Mouse (Mus musculus) 416B (cell line): ENCODE results near the gene Tmem104.

Experiments
- DNase-seq: peaks from one replicate; pipeline ENCODE4 v3.0.0; 2011; ENCODE audit warnings: low read depth

Gene Tmem104

DNA sequence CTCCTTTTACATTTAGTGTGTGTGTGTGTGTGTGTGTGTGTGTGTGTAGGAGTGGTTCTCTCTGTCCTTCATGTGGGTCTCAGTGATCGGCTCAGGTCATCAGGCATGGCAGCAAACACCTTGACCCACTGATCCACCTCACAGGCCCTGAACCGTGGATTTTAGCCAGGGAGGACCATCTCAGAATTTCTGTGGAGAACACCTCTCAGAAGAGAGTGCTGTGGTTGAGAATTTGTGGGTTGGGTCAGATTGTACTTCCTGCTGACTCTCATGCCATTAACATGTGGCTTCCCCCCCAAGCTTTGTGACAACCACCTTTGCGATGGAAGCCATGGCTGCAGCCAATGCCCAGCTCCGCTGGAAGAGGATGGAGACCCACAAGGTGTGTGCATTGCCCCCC lies 13.2 kb downstream of the Tmem104 start:
- DNase-seq: no peak

DNA sequence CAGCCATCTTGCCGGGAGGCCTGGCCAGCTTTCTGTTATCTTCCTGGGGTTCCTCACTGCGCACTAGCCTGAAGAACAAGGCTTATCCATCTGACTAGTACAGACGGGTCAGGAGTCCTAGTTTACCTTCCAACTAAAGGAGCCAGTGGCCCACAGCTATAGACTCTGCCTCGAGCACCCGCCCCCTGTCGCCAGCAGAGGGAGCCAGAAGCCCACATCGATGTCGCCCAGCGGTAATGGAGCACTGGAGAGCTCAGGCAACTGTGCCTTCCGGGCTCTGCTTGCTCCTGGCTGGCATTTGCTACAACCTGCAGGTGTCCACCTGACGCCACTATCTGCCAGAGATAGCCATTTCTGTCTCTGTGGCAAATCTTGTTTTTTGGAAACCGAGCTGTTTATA lies 15.0 kb downstream of the Tmem104 start:
- peak; percentile 66 for DNase-seq

DNA sequence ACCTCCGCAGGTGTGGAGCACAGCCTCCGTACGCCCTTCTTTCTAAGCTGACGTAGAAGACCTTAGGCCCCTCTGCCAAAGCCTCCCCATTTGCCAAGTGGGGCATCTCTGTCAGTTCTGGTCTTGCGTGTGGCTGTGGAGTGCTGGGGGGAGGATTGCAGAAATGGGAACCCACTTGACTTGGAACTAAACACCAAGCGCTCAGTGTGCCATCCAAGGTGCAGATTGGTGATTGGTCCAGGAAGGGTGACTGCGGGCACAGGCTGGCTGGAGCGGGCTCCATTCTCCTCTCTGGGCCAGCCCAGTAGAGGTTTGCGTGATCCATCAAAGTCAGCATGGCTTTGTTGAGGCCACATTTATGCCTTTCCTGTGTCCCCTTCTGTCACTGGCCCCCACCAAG lies 15.5 kb downstream of the Tmem104 start:
- DNase-seq: no peak

DNA sequence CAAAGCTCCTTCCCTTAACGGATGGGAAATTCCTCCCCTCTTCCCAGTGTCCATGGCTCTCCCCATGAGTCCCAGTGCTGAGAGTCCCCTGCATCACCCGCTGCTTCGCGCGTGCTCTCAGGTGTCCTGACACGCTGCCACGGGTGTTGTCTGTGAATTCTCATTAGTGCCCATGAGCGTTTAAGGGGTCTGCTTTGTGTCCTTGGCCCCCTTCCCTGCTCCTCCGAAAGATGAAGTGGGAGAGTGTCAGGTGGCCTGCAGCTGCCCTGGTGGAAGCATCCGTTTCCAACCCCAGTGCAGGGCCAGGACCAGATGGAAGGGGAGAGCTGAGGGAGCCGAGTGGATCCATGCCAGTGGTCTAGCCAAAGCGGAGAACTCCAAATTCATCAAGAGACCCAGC lies 20.8 kb downstream of the Tmem104 start:
- no peak for DNase-seq

DNA sequence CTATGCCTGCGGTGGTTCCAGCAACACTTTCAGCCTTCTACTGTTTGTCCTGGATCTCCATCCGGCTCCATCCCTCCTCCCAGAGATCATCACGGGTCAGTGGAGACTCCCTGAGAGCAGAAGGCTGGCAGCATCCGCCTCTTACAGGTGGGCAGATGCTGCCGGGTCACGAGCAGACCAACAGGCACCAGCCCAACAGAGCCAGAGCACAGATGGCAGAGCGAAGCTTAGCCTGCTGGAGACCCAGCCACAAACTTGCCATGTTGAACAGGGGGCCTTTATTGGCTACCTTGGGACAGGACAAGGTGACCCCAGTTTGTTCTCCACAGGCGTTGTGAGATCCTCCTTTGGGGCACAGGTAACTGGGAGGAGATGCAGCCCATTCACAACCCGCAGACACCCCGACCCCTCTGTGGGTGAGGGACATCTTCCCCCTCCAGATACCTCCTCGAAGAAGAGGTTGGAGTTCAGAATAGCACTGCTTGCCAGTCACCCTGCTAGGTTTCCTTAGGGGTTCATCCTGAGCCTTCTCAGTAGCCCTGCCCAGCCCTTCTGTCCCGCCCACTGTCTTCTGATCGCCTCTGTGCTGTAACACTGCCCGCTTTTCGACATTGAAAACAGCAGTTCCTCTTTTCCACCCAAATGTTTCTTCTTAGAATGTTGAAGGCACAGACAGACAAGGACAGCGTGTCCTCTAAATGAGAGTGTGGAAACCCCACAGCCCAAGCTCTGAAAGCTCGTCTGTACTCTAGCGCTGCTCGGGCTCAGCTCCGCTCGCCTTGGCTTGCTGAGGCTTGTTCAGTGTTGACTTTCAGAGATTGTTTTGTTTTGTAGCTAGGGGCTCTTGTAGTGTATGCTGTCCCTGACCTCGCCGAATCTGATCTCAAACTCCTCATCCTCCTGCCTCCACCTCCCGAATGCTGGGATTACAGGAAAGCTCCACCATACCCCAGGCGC lies 21.8 kb downstream of the Tmem104 start:
- peak; percentile 32 for DNase-seq

DNA sequence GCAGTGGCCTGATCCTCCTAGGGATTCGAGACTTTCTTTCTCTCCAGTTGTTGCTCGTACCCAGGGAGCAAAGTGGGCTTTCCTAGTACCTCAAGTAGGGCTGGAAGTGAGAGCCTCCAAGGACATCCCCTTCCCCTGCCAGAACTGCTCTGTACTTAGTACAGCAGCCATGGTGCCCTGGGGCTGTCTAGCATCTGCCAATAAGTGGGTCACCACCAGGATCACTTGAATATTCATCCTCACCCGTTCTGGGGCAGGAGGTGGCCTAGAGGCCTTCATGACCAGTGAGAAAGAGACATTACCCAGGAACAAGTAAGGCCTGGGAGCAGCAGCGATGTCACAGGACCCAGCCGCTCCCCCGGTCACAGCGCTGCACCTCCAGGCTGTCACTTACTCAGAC lies 22.7 kb downstream of the Tmem104 start:
- no peak for DNase-seq

DNA sequence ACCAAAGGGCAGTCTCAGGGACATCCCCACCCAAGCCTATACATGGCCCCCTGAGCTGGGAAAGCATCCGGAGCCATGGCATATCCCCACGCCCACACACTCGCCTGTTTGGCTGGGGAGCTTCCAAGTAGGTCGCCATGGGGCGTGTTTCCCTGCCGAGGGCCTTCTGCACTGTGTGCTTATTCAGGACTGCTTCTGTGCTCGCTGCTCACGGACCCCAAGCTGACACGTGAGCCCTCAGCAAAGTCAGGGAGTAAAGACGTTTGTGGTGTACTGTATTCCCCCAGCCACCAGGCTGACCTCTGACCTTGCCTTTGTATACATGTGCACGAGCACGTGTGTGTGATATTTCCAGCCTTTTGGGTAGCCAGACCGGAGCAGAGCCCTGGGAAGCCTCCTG lies 24.8 kb downstream of the Tmem104 start:
- DNase-seq: no peak

DNA sequence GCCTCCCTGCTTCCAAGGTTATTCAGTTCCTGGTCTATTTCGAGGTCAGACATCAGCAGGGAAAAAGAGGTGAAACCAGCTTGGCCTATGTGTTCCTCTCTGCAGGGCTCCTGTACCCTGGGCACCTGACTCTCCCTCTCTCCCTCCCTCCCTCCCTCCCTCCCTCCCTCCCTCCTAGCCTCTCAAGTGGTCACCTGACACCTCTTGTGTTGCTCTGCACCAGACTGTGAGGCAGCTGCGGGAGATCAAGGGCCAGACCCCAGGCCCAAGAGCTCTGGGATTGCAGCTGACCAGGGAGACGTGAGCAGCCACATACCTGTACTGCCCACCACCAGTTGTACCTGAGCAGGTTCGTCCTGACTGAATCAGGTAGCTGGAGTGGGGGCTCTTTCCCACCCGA lies 27.8 kb downstream of the Tmem104 start:
- no peak for DNase-seq

DNA sequence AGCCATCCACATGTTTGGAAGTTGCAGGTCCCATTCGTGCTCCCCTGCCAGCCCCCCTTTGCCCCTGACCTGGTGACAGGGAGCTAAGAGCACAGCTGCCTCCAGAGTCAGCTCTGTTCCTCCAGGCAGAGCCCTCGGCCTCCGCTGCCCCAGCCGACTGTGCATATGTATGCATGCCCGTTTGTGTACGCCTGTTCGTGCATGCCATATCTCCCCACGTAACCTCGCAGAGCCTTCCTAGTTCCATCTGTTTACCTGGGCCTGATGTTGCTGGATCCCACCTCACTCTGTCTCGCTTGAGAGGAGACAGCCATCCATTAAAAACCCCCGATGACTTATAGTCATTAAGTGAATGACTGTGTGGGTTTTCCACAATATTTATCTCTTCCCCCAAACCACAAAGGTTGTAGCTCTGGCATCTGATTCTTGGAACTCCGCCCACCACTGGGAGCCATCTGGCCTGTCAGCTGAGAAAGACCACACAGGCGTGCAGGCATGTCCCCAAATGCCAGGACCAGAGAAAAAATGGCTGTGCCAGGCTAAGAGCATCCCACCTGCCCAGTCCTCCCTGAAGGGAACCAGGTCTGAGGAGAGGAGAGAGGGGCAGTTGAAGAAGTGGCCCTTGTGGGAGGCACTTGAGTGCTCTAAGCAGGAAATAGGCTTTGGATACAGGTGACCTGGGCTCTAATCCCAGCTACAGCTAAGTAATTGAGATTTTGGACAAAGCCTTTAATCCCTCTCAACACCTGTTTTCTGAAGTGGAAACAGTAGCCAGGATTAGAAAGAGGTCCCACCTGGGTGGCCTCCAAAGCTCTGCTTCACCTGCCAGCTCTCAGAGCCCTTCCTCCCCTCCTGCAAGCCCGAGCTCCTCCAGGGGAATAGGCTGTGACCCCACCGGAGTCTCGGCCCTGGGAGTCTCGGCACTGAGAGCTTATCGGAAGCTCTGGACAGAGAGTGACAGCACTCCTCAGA lies 30.4 kb downstream of the Tmem104 start:
- DNase-seq: no peak

DNA sequence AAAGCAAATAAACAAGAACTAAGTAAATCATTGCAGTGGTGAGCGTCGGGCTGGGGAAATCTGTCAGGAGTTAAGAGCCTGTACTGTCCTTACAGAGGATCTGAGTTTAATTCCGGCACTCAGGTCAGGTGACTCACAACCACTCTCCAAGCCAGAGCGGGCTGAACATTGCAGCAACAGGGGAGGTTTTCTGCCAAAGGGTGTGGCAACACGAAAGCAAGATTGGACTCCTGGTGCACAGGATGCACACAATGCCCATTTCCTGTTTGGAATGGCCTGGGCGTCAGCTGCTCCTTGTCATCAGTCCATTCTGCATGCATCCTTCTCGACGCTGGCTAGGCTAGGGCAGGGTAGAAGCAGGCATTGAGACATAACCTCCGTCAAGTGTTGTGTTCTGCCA lies 32.0 kb downstream of the Tmem104 start:
- peak; percentile 86 for DNase-seq

DNA sequence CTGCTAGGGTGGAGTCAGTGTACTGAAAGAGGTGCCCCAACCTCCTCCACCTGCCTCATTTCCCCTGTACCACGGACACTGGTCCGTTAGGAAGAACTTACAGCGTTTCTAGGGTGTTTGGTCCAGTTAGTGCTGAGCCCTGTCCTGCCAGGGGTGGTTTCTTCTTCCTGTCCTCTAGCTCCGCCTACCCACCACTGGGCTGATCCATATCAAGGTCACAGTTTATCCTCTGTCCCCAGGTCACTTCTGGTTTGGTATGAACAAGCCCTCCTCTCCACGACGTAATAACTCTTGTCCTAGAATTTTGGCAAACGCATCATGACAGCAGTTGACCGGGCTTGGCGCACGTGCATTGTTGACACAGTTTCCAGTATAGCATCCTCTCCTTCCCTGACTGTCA lies 32.4 kb downstream of the Tmem104 start:
- DNase-seq: peak; percentile 85

DNA sequence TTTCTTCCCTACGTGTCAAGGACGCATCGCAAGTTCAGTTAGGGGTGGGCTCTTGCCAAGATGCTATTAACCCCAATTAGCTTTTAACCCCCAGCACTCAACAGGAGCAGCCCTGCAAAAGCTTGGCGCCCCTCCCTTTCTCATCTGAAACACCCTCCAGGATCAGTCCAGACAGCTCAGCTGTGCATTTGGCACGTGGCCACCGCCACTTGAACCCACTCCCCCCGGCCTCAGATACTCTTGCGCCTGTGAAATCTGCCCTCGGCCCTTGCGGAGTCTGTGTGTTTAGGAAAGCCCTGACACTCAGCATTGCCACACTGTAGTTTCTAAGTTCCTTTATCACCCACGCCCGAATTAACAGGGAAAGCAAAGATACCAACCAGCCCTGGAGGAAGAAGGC lies 34.8 kb downstream of the Tmem104 start:
- DNase-seq: no peak

DNA sequence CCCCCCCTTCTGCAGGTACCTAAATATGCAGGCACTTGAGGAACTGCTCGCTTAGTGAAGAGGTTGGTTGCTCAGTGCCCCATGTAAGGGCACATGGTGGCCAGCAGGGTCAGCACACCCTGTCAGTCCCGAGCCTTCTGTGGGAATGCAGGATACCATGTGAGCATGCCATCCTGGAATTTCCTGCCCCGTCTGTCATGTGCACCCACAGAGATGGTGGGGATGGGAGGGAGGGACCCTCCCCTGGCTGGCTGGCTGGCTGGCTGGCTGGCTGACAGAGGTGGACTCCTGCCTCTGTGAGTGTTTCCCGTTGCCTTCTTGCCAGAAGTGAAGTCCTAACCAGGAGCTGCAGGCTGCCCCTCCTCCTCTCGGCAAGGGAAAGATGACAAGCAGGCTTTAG lies 35.3 kb downstream of the Tmem104 start:
- no peak for DNase-seq

DNA sequence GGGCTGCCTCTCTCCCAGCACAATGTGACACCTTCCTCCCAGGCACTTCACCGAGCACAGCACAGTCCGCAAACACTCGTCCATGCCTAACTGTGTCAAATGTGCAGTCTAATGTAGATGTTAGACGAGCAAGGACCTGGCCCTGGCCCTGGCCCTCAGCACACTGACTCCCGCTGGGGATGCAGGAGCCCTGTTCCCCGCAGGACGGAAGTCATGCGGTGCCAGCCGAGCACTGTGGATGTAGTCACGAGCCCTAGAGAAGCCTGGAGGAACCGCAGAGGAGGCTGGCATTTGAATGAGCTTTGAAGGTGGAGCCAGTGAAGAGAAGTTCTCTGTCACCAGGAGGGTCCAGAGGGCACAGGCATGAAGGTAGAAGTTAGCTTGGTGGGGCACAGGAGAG lies 36.2 kb downstream of the Tmem104 start:
- no peak for DNase-seq

DNA sequence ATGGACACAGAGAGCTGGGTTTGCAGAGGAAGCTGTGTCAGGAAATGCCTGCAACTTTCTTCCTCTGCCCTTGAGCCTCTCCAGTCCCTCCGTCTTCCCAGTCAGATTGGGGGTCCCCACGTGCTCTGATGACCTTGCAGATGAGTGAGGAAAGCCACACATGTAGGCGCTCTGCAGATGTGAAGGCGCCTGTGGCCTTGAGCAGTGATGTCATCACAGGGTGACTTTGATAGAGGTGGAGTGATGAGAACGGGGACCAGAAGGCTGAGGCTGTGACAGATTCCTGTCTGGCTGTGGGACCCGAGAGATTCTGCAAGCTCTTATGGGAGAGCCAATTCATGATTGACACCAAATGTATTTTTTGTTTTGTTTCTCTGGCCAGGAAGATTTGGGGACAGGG lies 36.6 kb downstream of the Tmem104 start:
- peak; percentile 63 for DNase-seq

DNA sequence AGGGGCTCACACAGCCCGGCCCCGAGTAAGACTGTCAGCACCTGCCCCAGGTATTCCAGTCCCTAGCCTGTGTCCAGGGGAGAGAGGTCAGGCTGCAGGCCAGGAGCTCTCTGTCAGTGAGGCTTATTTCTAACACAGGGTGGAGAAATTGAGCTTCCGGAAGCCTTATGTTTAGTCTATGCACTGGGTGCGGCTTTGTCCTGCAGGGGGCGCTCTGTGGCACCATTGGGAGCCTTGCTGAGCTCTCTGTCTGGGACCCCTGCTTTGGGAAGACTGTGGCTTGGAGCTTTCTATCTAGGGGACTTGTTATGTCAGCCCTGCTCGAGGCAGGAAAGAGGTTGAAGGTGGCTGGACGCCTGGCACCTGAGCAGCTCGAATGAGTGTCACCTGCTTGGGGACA lies 37.6 kb downstream of the Tmem104 start:
- peak; percentile 43 for DNase-seq

DNA sequence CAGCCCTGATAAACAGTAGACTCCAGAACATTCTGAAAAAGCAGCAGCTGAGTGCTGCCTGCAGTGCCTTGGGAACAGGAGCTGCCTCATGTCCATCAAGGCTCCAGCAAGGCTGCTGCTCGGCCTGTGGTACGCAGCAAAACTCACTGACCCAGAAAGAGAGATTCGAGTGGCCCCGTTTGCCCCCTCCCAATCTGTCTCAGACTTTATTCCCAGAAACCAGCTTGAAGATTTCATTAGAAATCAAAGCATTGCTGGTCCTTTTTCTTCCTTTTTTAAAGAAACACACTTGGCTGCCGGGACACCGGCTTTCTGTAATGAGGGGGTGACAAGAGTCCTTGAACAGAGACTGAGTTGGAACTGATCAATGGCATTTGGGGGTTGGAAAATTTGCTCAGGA lies 38.0 kb downstream of the Tmem104 start:
- no peak for DNase-seq

DNA sequence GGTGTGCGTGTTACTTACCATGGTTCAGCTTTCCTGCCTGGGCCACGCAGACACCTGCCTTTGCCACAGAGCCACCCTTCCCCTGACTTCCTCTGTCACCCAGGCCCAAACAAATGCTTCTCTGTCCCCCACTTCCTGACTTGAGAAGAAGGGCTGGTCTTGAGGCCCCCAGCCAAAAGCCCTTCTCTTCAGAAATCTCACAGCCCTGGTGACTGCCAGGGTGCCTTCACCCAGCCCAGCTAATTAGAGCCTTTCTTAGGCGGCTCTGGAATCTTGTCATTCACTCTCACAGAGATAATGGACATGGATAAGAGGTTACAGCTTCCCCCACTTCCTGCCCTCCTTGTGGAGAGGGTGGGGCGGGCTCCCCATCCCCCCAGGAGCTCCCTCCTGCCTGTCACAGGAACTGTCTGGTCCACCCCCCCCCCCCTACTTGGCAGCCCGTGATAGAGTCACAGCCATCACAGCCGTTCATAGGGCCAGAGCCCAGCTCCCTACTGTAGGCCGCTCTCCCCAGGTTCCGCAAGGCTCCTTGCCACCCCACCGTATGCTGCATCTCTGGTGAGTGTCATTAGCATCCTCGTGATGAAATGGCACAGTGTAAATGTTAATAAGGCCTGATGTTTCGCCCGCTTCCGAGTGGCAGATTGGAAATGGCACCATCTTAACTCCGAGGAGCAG lies 39.7 kb downstream of the Tmem104 start:
- DNase-seq: peak; percentile 11

DNA sequence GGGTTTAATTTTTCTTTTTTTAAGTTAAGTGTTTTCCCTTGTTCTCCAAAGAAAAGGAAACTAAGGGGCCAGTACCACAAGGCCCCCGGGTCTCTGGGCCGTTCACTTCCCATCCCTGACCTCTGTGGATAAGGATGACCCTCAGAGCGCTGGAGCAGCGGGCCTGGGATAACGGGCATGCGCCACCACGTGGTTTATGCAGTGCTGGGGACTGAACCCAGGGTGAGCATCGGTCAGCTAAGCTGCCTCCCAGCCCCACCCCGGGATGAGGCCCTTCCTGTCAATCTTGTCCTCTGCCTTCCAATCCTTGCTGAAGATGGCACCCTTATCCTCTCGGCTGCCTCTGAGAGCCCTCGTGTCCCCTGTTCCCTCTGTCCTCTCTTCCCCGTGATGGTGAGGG lies 40.4 kb downstream of the Tmem104 start:
- DNase-seq: no peak

DNA sequence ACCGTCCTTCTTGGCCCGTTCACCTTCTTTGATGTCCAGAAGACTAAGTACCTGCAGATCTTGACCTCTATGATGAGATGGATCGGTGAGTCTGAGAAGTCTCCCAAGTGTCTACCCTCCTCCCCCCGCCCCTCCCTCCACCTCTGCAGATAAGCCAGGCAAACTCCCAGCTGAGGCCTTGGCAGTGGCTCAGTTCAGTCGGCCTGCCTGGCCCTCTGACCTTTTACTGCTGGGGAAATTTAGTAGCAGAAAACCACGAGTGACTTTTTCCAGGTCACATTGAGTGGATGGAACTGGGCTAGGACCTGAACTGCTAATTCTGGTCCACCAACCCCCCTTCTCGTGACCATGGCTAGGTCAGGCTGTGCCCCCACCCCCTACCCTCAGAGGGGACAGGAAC lies 41.1 kb downstream of the Tmem104 start:
- DNase-seq: no peak

DNA sequence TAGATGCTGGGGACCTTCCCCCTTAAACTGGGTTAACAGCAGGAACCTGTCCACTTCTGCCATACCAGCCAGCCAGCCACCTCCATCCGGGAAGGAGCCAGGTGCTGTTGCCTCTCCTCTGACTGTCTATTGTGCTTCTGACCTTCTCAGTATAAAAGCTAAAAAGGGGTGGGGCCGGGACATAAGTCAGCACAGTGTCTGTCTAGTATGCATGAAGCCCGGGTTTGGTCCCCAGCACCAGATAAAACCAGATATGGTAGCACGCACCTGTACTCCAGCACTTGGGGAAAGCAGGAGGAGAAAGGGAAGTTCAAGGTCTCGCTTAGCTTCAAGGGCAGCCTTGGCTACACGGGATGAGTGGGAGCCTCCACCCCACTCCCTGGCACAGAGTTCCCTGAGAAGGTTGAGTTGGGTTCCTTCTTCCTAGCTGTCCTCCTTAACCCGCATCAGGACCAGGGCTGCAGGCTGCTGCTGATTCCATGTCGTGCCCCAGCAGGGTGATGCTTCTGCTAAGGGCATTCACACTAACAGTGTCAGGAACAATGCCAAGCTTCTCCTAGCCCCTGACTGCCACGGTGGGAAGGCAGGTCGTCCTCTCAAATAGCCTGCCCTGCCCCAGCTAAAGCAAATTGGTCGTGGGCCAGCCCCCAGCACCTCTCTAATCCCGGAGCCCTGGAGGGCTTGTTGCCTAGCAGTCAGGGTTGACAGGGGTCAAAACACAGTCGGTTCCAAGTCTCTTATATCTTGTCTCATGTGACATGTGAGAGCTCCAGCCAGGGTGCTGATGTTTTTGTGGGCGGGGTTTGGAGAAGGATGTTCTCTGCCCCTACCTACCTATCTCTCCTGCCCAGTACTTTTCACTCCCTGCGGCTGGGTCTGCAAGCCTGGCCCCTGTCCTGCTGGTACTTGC lies 42.0 kb downstream of the Tmem104 start:
- no peak for DNase-seq
